Mouse (Mus musculus) kidney, embryonic 14.5 days (tissue): ENCODE results near the gene Exosc5. TPM values are rescaled to one million over a fixed set of nuclear protein-coding genes. Genes with fewer than 3 reads are reported as not detected.

Source experiments
- polyA plus RNA-seq: library from polyadenylated mRNA; unstranded; fragments of >200 nt; fragmentation: Nextera tagmentation; extraction: Ambion mirVana; gene quantifications from 2 replicates; pipeline ENCODE4 v1.2.1, GENCODE M21; 2014

Gene Exosc5
- polyA plus RNA-seq, 1 experiment from 2014 or later = 93.5 TPM

Other genes starting within 250 kb of the Exosc5 start
- gene Cxcl17, start 246.3 kb upstream of the Exosc5 start, polyA plus RNA-seq = 0.27 and 0.30 TPM in 2 replicates
- gene Ceacam1, start 181.6 kb upstream of the Exosc5 start, polyA plus RNA-seq = 2.3 and 5.7 TPM in 2 replicates
- gene Ceacam2, start 119.3 kb upstream of the Exosc5 start, polyA plus RNA-seq = 0.07 TPM in 1 of 2 replicates, not detected in the other
- gene Erich4, start 43.3 kb upstream of the Exosc5 start, polyA plus RNA-seq = 0.29 and 0.32 TPM in 2 replicates
- gene Dmac2, start 39.8 kb upstream of the Exosc5 start, polyA plus RNA-seq = 41.0 and 50.2 TPM in 2 replicates
- 4.5 and 5.2 TPM in 2 replicates for gene B3gnt8, start 32.5 kb upstream of the Exosc5 start, polyA plus RNA-seq
- 60.6 and 69.6 TPM in 2 replicates for gene Bckdha, start 183 bp upstream of the Exosc5 start, polyA plus RNA-seq
- 1.8 and 2.5 TPM in 2 replicates for gene Tmem91, start 16.0 kb downstream of the Exosc5 start, polyA plus RNA-seq
- gene B9d2, start 21.6 kb downstream of the Exosc5 start, polyA plus RNA-seq = 33.6 and 36.5 TPM in 2 replicates
- 3.8 and 5.1 TPM in 2 replicates for gene Tgfb1, start 27.8 kb downstream of the Exosc5 start, polyA plus RNA-seq
- 24.8 and 32.4 TPM in 2 replicates for gene Ccdc97, start 59.9 kb downstream of the Exosc5 start, polyA plus RNA-seq
- 65.6 and 86.2 TPM in 2 replicates for gene Hnrnpul1, start 95.6 kb downstream of the Exosc5 start, polyA plus RNA-seq
- gene Axl, start 129.5 kb downstream of the Exosc5 start, polyA plus RNA-seq = 75.3 and 75.5 TPM in 2 replicates
- gene Cyp2s1, start 157.7 kb downstream of the Exosc5 start, polyA plus RNA-seq = 9.3 and 13.4 TPM in 2 replicates
- not detected in 2 replicates for gene Cyp2b10, start 238.5 kb downstream of the Exosc5 start, polyA plus RNA-seq